Mouse (Mus musculus) olfactory bulb, adult 2 months (tissue): ENCODE results near the gene Abca13. TPM values are rescaled to one million over a fixed set of nuclear protein-coding genes. Genes with fewer than 3 reads are reported as not detected.
"Not testable (repeated sequence)": the region's sequence is repeated elsewhere in the genome, so short reads cannot be mapped to it uniquely, and the experiment has no call there.

Source experiments
- H3K27ac ChIP-seq: fragments of 200-500 bp; 2 replicates; pipeline ENCODE4 v1.5.1; 2012; ENCODE audit warnings: low read depth, low read length; ENCODE audit not compliant: insufficient read depth
- H3K4me1 ChIP-seq: fragments of 200-500 bp; 2 replicates; pipeline ENCODE4 v1.6.1; 2012; ENCODE audit warnings: low read length; ENCODE audit not compliant: control insufficient read depth, insufficient read depth
- H3K4me3 ChIP-seq: fragments of 200-500 bp; 2 replicates; pipeline ENCODE4 v1.5.1; 2012; ENCODE audit warnings: mild to moderate bottlenecking, low read depth, low read length, moderate library complexity; ENCODE audit not compliant: insufficient read depth
- CTCF ChIP-seq: fragments of 200-500 bp; IDR thresholded peaks from 2 replicates; pipeline ENCODE4 v1.5.1; 2012; ENCODE audit warnings: low read depth, mild to moderate bottlenecking, low read length, moderate library complexity; ENCODE audit not compliant: insufficient read depth
- POLR2A ChIP-seq: fragments of 200-500 bp; IDR thresholded peaks from 2 replicates; pipeline ENCODE4 v1.6.1; 2012; ENCODE audit warnings: mild to moderate bottlenecking, low read depth, low read length, moderate library complexity; ENCODE audit not compliant: insufficient read depth
- WGBS: fragments of 180-500 bp; shearing (Covaris S2); methylation state at CpG from one replicate; pipeline ENCODE4 v1.1.7; 2018; 5-methylcytosine and 5-hydroxymethylcytosine counted together
- polyA plus RNA-seq: library from polyadenylated mRNA; stranded (reverse); fragments of >200 nt; gene quantifications from 2 replicates; pipeline ENCODE4 v1.2.4, GENCODE M21; 2012; ENCODE audit warnings: low replicate concordance; ENCODE audit not compliant: missing spikeins, insufficient read depth, insufficient read length

Gene Abca13
- polyA plus RNA-seq, 1 experiment = not detected

DNA sequence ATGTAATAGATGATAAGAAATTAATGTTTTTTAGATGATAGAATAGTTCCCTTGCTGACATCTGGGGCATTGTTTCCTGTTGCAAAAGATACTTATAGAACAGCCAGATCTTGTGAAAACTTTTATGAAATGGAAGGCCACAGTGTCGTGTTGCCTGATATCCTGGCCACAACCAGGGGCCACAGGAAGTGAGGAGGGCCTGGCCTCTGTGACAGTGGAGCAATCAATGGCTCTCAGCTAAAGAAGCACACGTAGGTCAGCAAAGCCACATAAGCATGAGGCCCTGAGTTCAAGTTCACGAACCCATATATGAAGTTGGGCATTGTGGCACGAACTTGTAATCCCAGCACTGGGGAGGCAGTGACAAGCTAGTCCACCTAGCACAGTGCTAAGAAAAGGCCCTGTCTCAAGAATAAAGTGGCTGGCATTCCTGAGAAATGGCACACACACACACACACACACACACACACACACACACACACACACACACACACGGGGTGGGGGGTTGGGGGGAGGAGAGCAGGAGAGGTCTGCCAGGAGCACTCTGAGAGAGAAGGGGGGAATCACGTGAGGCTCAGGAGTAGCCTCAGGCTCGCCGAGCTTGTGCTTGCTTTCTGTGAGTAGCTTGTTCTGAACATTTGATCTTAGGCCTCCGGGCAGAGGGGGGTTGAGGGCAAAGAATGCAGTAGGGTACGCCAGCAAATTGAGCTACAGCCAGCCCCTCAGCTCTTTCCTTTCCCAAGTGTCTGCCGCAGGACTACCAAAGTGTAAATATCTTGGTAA is 779 bp upstream of the Abca13 start:
- WGBS = 56% methylated on average over 11 of the region's 11 CpGs
- no peak overlapping the region for H3K27ac ChIP-seq
- TF ChIP-seq POLR2A (no peak), CTCF (no peak)
- H3K4me3 ChIP-seq = no peak overlapping the region
- no peaks in the 10 kb centered on the region for H3K4me1 ChIP-seq

DNA sequence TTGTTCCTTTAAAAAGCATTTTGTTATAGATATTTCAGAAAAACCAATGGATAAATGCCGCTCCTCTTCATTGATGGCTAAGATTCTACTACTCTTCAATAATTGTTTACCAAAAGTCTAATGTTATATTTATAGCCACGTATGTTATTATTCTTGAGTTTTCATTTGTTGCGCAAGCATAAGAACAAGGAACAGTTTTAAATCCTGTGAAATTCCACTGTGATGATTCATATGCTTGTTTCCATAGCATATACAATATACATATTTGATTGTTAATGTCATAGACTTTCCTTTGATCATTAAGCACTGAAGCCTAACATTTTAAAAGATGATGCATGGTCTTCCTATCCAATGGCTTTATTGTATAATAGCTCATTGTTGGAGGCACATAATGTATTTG is 3.1 kb downstream of the Abca13 start:
- Histone ChIP-seq H3K4me3 (no peak overlapping the region), H3K27ac (no peak overlapping the region), H3K4me1 (no peaks in the 10 kb centered on the region)
- 92% methylated on average over 3 of the region's 3 CpGs for WGBS
- TF ChIP-seq CTCF (no peak), POLR2A (no peak)

DNA sequence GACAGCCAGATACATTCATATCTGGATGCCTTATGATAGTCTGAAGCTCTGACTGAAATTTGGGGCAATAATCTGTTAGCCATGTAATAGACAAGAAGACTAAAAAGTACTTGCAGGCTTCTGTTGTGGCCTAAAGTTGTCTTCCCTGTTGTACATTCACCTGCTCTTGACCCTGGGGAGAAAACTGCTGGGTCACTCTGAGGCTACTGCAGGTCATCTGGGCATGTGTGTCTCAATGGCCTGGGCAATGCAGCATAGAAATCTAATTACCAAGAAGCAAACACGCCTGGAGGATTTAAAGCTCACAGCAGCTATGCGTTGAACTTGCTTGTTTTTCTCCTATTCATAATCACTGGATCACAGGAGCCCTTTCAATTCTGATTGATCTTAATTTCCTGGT is 8.1 kb downstream of the Abca13 start:
- TF ChIP-seq POLR2A = no peak
- TF ChIP-seq CTCF = no peak
- 72% methylated on average over 2 of the region's 2 CpGs for WGBS

DNA sequence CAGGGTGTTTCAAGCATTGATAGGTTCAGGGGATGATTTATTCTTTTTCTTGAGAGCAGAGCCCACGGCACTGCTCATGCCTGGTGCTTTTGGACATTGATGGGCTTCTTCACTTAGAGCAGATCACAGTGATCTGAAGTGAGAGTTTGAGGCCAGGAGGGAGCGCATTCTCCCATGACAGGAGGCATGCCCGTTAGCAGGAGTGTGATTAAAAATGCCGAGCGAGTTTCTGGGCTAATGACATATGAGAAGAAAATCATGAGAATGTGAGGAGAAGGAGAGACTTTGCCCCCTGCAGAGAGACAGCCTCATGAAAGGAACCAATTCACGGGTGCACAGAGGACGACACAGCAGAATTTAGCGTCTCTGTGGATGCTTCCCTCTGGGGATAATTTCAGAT is 19.0 kb downstream of the Abca13 start:
- no peak for TF ChIP-seq CTCF
- no peak for TF ChIP-seq POLR2A
- Histone ChIP-seq H3K4me1 (no peaks in the 10 kb centered on the region), H3K4me3 (no peak overlapping the region), H3K27ac (no peak overlapping the region)
- WGBS = 32% methylated on average over 8 of the region's 8 CpGs

More for the DNA sequence above, 8.1 kb downstream of the Abca13 start:
- Histone ChIP-seq H3K4me1 (no peaks in the 10 kb centered on the region), H3K4me3 (no peak overlapping the region), H3K27ac (no peak overlapping the region)

DNA sequence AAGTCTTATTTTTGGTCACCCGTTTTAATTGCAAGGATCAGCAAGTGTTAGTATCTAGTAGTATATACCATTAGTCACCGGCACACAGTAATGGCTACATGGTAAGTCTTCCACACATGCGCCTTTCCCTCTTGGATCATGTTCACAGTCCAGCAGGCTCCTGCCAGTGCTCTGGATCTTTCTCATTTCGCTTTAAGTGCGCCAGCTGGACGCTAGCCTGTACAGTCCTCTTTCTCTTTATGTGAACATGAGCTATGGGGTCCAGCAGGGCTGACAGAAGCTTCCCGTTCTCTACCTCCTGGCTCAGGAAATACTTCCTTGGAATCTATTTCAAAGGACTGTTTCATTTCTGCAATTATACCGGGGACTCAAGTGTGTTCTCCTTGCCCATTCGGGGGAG is 21.8 kb downstream of the Abca13 start:
- H3K4me1 ChIP-seq = no peaks in the 10 kb centered on the region
- WGBS = 82% methylated on average over 9 of the region's 9 CpGs
- no peak for TF ChIP-seq CTCF
- H3K27ac ChIP-seq = no peak overlapping the region
- no peak overlapping the region for H3K4me3 ChIP-seq

DNA sequence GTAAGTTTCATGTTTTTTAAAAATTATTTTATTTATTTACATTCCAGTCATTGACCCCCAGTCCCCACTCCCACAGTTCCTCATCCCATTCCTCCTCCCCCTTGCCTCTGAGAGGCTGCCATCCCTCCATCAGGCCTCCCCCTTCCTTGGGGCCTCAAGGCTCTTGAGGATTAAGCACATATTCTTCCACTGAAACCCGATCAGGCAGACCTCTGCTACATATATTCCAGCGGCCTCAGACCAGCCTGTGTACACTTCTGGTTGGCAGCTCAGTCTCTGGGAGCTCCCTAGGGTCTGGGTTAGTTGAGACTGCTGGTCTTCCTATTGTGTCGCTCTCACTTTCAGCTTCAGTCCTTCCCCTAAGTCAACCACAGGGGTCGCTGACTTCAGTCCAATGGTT is 24.5 kb downstream of the Abca13 start:
- H3K27ac ChIP-seq = no peak overlapping the region
- H3K4me3 ChIP-seq = no peak overlapping the region
- TF ChIP-seq POLR2A = no peak
- TF ChIP-seq CTCF = no peak
- no peaks in the 10 kb centered on the region for H3K4me1 ChIP-seq
- 41% methylated on average over 4 of the region's 4 CpGs for WGBS

DNA sequence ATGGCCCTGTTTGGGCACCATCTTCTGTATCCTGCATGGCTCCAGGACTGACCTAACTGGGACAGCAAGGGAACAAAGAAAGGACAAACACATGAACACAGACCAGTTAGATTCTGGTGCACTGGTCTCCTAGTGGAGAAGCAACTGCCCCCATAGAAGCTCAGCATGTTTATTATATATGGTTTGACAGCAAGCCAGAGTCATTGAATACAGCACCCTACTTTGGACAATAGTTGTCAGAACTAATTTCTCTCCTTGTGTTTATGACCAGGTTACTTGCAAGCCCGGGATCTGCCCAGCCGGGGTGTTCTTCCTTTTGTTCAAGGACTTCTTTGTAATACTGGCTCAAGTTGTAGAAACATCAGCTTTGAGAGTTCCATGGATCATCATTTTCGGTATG is 28.8 kb downstream of the Abca13 start:
- Histone ChIP-seq H3K4me1 (no peaks in the 10 kb centered on the region), H3K27ac (no peak overlapping the region), H3K4me3 (no peak overlapping the region)
- TF ChIP-seq CTCF (no peak), POLR2A (no peak)
- WGBS = 91% methylated on average over 3 of the region's 3 CpGs

DNA sequence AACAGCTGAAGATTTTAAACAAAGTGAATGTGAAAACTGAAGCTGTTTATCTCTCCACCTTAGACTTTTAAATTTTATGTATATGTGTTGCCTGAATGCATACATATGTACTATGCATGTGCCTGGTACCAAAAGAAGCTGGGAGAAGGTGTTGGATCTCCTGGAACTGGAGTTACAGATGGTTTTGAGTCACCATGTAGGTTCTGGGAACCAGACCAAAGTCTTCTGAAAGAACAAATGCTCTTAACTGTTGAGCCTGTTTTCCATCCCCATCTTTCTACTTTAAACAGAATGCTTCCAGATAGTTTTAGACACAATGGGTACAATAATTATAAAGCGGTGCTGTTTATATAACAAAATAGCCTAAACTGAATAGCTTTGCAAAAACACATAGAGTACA is 29.9 kb downstream of the Abca13 start:
- TF ChIP-seq POLR2A (no peak), CTCF (no peak)
- H3K27ac ChIP-seq = no peak overlapping the region
- 76% methylated on average over 1 of the region's 1 CpGs for WGBS

DNA sequence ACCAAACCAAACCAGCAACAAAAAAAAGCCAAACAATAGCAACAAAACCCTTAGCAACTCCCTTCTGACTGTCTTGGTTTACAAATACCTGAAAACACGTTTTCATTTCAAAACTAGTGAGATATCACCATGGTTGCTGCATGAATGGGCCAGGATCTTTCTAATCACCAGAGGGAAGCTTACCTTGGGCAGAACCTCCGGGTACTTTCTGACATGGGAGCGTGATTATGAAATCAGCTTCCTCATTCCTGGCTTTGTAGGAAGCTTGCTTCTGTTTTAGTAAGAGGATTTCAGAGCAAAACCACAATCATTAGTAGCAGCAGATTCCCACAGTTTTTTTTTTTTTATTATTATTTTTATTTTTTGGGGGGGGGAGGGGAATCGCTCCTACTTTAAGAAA is 34.7 kb downstream of the Abca13 start:
- 82% methylated on average over 4 of the region's 4 CpGs for WGBS
- Histone ChIP-seq H3K27ac (no peak overlapping the region), H3K4me1 (no peaks in the 10 kb centered on the region), H3K4me3 (no peak overlapping the region)
- TF ChIP-seq POLR2A (no peak), CTCF (no peak)

More for the DNA sequence above, 29.9 kb downstream of the Abca13 start:
- no peaks in the 10 kb centered on the region for H3K4me1 ChIP-seq
- H3K4me3 ChIP-seq = no peak overlapping the region

DNA sequence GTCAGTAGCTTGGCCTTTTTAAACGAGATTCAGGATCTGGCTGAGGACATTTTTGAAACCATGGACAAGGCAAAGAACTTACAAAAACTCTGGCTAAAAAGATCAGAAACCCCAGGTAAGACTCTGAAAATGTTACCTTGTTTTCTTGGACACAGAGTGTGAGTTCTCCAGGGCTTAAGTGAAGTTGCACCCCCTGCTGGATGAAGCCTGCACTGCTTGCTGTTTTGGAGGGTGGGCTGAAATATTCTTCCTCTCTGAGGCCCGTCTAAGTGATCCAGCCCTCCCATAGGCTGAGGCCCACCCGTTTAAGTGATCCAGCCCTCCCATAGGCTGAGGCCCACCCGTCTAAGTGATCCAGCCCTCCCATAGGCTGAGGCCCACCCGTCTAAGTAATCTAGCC is 57.9 kb downstream of the Abca13 start:
- 83% methylated on average over 5 of the region's 5 CpGs for WGBS
- not testable (repeated sequence) for H3K27ac ChIP-seq, H3K4me3 ChIP-seq, H3K4me1 ChIP-seq

DNA sequence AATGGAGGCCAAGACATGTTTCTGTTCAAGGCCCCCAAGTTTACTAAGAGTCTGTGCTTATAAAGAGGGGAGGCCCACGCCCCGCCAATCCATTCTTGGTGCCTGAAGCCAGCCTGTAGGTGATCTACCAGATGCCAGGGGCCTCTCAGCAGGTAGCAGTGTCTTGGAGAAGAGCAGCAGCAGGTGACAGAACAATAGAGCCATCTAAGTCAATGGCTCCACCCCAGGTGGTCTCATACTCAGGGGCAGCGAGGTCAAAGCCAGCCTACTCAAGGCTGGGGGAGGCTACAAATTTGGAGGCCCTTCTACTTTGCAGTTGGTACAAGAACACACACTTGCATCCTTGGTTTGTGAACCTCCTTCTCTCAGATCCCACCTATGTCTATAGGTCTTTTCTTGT is 71.3 kb downstream of the Abca13 start:
- not testable (repeated sequence) for H3K27ac ChIP-seq, H3K4me3 ChIP-seq, H3K4me1 ChIP-seq
- WGBS = 70% methylated on average over 3 of the region's 3 CpGs
